Mouse (Mus musculus) frontal cortex, postnatal 25 days (tissue): ENCODE results near the gene Themis.

Experiments used
- DNase-seq, 2 experiments: peaks; one replicate each; pipeline ENCODE4 v3.0.0; 2022; ENCODE audit warnings: low spot score in 2 of 2

Themis gene

DNA sequence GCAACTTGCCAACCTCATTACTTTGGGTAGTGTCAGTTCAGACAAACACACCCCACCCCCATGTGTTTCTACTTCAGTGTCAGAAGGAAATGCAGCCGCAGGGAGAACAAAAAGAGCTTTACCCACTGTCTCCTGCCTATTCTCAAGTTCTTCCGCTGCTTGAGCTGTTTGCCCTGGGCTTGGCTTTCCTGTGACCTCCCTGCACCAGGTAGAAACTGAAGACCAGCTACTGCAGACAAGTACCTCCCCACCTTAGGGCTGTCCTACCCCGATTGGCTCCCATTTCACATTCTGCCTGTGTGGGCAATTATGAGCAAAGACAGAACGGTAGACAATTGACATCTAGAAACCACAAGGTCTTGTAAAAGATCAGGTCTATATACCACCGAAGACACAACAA is at the start of gene Themis:
TSS of gene Themis (plus strand) at position 100 of the 400 bp plus-strand sequence.
- no peak for DNase-seq

DNA sequence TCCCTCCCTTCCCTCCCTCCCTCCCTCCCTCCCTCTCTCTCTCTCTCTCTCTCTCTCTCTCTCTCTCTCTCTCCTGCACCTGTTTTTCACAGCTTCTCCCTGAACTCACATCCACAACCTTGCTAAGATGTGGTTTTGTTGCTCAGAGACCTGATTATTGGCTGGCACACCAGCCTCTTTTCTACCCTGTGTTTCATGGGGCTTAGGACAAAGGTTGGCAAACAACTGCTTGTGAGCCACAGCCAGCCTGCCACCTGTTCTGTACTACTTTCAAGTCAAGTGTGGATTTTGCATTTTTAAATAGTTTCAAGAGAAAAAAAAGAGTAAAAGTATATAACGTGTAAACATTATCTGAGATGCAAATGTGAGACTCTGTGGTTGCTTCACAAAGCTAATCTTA is 48.7 kb upstream of the Themis start:
- DNase-seq, result no peak

DNA sequence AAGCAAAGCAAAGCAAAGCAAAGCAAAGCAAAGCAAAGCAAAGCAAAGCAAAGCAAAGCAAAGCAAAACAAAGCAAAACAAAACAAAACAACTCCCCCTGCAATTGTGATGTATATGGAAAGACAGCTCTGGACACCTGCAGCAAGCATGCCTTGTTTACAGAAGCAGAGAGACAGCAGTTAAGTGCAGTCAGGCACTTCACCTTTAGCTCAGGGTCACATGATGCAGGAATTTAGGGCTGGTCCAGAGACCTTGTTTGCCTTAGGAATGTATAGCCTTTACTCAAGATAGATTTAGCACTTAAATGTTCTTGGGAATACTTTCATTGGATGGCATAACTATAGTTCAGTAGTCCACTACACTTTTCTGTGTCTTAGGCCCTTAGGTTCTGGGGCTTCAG is 32.1 kb upstream of the Themis start:
- DNase-seq, result no peak

DNA sequence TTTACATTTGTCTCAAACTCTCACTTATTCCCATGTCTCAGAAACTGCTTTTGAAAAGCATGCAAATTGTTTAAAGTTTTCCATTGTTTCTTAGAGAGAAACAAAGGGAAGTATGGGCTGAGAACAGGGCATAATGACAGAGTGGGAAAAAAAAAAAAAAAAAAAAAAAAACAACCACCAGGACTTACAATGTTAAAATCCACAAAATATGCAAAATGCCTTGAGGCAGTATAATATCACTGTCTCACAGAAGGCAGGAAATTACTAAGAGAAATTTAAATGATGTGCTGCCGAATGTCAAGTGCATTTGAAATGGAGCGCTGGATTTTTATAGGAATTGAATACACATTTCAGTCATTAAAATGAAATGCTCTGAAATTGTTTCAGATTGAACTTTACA is 26.3 kb upstream of the Themis start:
- no peak for DNase-seq

DNA sequence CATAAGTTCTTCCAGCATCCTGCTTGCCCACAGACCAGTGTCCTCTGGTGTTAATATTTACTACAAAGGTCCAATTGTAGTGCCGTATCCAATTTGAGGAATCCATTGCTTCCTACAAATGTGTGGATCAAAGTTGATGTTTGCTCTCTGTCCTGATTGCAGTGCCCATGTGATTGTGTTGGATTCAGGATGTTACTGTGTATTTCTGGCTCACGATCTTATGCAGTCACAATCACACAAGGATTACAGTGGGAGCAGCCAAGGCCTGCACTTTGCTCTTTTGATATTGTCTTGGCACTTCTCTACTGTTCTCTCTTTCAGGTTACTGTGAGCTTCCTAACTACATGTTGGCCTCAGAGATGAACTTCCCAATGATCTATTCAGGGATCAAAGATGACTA is 20.3 kb upstream of the Themis start:
- no peak for DNase-seq

DNA sequence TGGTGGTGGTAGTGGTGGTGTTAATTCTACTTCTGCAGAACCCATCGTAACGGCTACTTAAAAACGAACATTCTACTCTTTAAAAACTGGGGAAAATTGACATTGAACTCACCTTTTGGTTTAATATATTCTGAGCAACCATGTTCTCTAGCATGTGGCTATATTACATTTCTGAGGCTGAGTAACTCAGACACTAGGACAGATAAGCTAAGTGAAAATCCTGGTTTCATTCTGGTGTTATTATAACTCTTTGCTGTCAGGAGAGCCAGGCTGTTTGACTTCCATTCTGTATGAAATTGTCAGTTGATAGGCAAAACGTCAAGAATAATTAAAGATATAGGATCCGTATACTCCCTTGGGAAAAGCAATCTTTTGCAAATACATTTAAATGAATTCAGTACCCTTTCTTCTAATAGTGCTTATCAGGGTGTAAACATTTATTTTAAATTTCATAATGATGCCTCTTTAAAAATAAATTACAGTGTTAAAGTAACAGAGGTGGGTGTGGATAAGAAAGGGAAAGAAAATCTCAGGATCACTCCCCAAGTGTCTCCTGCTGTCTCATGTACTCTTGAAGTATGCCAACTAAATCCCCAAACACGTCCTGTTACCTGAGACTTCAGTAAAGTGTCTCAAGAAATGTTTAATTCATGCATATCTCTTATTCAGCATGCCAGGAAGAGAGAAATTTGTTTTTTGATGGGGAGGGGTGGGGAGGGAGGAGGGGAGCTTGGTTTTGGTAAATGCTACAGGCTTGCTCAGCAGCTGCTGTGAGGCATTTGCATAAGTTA is 18.9 kb upstream of the Themis start:
- no peak for DNase-seq

DNA sequence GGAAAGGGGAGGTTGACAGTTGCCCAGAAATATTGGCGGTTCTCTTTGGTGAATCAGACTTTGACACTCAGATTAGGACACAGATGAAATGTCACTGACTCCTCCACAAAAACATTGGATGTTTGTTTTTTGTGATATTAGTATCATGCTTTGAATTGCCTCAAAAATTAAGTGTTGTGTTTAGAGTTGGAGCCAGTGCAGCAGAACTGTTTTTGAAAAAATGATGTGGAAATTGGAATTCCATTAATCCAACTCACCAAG is 18.3 kb upstream of the Themis start:
- DNase-seq, result no peak

DNA sequence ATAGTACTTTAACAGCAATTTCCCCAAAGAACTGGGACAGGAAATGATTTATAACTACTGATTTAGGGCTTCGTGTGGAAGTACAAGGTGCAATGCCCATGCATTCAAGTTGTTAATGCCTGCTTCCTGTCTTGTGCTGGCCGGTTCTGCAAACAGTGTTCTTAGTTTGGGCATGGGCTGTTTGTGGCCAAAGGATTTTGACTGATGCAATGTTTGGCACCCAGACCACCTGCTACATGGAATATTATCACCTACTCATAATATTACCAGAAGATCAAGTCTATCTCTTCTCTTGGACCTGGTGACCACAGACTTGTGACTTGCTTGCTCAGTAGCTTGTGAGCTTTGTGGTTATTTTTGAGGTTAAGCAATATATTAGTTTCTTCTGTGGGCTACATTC is 16.2 kb upstream of the Themis start:
- DNase-seq, result no peak

DNA sequence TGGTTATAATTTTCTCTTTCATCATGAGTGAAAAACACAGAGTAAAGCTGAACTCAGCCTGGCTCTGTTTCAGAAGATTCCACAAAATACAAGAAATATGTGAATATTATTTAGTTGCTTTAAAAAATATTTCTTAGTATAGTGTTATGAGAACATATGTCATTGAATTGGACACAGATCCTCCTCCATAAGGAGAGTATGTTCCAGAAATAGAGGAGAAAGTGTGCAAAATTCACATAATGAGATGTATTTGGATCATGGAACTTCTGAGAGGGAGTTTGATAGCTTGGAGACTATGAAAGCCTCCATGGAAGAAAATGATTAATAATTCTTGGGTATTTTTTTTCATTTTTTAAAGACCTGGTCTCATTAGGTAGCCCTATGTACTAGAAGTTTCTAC is 13.4 kb upstream of the Themis start:
- DNase-seq, result no peak

DNA sequence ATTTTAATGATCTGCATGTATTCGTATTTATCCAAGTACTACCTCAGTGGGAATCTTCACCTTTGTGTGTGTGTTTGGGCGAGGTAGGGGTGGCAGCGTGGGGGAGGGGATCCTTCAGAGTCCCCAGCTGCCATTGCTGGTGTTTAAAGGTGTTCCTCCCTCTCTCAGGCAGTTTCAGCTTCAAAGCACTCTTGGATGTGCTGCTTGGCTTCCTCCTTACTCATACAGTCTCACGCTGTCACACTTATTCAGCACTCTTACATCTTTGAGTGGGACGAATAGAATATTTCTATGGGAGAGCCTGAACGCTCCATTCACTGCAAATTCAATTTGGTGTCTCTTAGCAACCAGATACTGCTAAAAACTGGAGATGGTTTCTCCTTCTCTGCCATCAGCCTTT is 3.0 kb upstream of the Themis start:
- DNase-seq, result no peak

DNA sequence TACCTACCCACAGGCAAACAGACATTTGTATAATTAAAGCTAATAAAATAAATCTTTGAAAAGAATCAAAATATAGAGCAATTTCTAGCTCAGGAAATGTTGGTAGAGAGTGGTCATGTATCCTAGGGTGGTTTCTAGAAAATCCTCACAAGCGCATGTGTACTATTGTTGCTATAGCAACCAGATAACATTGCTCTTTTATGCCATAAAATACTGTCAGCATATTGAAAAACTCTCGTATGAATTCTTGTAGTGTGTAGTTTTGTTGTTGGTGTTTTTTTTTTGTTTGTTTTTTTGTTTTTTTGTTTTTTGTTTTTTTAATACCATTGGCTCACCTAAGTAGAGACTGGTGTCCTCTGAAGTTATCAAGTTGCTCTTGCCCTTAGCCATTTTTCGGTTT is 5.8 kb downstream of the Themis start:
- no peak for DNase-seq

DNA sequence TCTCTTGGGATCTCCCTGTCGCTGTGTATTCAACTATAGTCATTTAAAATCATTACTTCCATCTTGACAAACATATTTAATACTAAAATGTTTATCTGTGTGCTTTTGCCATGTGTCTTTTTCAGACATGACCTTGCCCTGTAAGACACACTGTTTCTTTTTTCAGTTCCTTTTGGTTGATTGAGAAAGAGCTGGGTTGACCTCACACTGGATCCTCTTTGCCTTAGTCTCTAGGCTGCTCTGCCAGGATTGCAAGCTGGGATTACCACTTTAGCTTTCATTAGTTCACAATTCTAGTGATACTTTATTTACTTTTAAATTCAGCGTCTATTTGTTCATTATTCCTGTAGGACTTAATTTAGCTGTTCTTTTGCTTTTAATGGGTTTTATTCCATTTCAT is 7.2 kb downstream of the Themis start:
- DNase-seq, result no peak

DNA sequence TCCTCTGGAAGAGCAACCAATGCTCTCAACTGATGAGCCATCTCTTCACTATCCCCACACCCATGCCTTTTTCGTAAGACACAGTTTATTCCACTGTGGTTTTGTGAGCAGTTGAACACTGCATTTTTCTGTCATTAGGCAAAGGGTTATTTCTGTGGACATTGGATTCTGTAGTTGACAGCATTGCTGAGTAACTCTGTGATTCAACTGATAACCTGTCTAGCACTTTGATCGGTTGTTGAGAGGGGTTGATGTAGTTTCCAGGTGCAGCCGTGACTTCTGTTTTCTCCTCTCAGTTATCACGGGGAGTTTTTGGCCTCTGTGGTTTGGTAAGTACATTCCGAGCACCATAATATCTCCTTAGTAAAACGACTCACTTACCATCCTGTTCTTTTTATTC is 26.8 kb downstream of the Themis start:
- no peak for DNase-seq

DNA sequence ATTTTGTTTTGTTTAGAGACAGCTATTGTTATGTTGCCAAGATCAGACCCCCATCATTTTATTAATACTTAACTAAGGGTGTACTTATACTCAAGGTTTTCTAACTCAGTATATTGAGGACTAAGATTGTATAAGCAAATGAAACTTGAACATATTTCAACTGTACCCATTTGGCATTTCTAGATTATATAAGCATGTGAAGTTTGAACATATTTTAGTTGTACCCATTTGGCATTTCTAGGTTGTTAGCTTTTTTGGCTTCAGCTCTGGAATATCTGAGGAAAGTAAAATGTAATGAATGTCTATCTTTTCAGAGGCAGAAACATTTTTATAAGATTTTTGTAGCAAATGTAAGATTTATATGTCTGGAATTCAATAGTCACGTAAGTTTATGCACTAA is 27.9 kb downstream of the Themis start:
- DNase-seq, result no peak

DNA sequence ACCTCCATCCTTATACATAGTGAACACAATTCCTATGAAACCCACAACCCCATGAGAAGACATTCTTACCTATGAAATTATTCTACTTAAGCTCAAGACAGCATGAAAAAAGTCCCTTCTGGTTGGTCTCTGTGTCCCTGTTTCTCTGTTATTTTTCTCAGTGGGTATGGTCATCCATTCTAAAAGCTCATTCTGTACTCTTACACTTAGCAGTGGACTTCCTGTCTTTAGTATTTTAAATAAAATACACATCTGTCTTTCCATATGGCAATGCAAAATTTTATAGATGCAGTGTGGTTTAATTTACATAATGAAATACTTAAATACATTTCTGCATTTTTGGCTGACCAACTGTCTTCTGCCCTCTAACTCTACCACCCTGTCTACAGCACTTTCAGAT is 30.0 kb downstream of the Themis start:
- DNase-seq, result no peak

DNA sequence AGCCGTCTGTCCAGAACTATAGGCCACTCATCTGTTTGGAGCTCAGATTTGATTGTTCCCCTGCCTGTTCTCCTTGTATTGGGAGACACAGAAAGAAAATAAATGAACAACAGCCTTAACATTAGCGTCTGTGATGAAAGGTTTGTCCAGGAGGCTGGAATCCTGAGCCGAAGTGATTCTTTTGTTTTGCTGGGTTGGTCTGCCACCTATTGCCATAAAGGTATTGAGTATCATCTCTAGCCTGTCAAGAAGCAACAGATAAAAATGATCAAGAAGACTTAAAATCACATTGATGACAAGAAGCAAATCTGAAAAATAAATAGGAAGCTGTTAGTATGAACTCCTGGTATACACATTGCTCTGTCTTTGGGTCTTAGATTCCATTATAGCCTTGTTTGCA is 53.7 kb downstream of the Themis start:
- DNase-seq, result no peak

DNA sequence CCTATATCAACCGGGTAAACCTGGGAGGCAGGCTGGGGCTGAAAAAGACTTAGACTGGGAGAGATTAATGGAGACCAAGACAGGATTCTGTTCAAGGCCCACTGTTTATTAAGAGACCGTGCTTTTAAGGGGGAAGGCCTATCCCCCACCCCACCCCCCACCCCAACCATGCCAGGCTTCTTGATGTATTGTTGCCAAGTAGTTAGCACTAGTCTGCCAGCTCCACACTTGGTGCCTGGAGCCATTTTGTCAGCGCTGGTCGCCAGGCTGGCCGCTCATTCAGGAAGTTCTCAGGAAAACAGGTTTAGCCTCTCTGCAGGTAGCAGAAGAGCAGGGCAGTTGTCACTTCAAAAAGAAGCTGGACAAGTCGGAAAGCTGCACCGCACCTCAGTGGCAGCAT is 55.1 kb downstream of the Themis start:
- DNase-seq, result no peak

DNA sequence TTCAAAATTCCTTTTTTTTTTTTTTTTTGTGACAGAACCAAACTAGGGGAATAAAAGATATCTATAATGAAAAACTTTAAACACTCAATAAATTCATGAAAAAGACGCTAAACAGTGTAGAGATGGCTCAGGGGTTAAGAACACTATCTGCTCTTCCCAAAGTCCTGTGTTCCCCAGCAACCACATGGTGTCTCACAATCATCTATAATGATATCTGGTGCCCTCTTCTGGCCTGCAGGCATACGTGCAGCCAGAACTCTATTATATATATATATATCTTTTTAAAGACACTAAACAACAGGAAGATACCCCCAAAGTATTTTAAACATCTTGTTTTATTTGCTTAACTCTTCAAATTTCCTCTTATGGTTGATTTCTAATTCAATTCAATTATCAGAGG is 62.0 kb downstream of the Themis start:
- DNase-seq, result no peak

DNA sequence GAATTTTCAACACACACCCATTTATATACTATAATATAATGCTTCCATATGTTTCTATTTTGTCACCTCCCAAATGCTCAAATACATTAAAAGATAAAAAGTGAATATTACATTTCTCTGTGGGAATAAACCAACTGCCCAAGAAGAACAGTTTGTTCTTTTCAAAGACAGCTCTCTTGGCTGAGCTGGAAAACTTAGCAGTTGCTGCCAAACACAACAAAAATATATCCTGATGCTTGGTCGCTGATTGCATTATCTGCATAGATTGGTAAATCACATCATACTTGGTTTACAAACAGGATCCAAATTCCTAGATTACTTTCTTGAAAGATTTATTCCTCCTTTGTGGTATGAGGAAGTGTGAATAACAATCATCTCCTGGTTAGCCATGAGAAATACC is 69.8 kb downstream of the Themis start:
- DNase-seq, result no peak

DNA sequence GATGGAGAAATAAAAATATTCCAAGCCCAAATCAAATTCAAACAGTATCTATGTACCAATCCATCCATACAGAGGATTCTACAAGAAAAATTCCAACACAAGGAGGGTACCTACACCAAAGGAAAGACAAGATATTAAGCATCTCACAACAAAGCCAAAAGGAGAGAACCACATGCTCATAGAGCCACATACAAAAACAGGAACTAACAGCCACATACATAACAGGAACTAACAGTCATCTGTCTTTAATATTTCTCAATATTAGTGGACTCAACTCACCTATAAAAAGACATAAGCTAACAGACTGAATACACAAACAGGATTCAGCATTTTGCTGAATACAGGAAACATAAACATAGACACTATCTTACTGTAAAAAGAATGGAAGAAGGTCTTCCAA is 78.3 kb downstream of the Themis start:
- no peak for DNase-seq

DNA sequence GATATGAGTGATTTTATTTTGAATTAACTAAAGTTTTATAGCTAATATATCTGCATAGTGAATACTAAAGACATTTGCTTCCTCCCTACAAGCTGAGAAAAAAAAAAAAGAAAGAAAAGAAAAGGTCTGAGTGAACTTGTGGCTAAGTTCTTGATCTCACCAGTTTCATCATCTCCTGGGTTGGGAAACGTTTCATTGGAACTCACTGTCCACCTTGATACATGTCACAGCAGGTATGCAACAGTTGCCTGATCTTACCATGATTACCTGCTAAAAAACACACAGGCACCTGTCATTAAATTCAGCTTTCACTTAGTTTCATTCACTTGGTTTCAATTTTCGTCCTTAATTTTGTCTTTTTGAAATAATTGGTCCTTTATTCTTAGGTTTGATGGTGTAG is 85.2 kb downstream of the Themis start:
- DNase-seq, result no peak

DNA sequence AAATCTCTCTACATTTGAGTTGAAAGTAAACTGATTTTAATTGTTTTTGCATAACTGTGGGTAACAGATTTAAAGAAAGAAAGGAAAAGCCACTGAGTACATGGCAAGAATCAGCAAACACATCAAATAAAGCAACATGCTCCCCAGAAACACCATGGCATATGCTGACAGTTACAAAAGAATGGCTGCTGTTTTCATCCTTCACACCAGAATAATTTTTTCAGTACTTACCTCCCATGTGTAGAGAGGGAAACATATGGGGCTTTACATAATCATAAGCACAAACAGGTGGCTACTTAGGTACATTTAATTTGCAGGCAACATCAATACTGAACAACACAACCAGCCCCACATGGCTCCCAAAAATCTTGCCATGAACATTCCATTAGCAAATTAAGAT is 86.8 kb downstream of the Themis start:
- no peak for DNase-seq

DNA sequence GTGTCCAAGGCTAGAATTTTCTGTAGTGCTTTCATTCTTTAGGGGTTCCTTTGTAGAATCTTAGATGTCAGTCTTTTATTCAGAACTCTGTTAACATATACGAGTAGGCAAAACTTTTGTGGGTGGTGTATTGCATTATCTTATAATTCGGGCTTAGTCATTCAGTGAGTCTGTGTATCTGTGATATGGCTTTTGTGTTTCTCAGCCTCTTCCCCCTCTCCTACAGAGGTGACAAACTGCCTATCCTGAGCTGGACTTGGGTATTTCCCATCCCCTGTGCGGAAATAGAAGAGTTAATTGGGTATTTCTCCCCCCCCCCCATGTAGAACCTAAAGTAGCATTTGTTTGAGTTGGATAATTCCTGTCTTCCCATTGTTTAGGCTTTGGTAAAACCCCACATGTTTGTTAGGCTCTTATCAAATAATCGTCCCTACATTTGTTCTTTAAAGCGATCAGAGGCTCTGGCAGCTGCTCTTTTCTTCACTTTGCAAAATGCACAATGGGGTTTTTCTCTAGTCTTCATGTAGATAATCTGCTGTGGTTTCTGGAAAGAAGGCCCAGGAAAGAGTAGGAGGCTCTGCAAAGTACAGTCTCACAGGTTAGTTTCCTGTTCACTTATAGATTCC is 108.7 kb downstream of the Themis start:
- DNase-seq, result no peak

DNA sequence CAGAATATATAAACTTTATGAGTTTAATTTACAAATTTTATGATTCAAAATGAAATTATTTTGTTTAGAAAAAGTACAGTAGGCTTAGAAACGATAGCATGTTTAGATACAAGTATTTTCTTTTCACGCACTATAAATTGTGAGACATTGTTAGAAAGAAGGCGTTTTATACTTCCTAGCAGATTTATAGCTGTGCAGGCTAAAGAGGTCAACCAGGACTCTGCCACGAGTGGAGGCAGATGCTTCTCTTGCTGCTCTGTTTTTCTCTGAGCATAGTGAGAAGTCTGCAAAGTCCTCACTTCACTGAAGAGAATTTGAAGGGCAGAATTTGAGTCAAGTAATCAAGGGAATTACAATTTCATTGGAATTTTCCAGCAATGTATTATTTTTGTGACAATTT is 131.3 kb downstream of the Themis start:
- no peak for DNase-seq
